Mouse (Mus musculus) mouse embryonic stem cell (cell line): ENCODE data around the gene Cstad.

Experiments used
- in situ Hi-C, 2 experiments: fragments of 300-500 bp; cut with MboI; formaldehyde crosslinking; loops; 1 replicate in 1 of 2; 3 replicates in 1 of 2; pipeline ENCODE4 v1.14.3; 2019 to 2020; ENCODE audit warnings: low sequenced_read_pairs in 2 of 2, low pct_unique_long_range_greater_than_20kb in 1 of 2, mixed read lengths in 1 of 2; ENCODE audit not compliant: unreplicated experiment in 1 of 2

The Cstad gene

GRCm38 (mm10) chr2:30618487-30619248 lies 23.8 kb downstream of the Cstad start:
- in situ Hi-C loops, result no loop called here

GRCm38 (mm10) chr2:30623873-30624272 lies 29.0 kb downstream of the Cstad start:
- in situ Hi-C loops, result loop anchor here in 1 of 2 experiments (10.0 kb wide), 1 partner anchor 131 kb away; no protein-coding TSS in a partner anchor

- in situ Hi-C loops, result loop anchor here in 1 of 2 experiments (10.0 kb wide), 1 partner anchor 129 kb away; no protein-coding TSS in a partner anchor
These were observed 30.5 kb downstream of the Cstad start for GRCm38 (mm10) chr2:30625296-30625826.

- in situ Hi-C loops, result loop anchor here in 1 of 2 experiments (10.0 kb wide), 1 partner anchor 129 kb away; no protein-coding TSS in a partner anchor
These were observed 31.3 kb downstream of the Cstad start for GRCm38 (mm10) chr2:30626058-30626675.

GRCm38 (mm10) chr2:30627338-30627737 lies 32.5 kb downstream of the Cstad start:
- in situ Hi-C loops, result loop anchor here in 1 of 2 experiments (10.0 kb wide), 1 partner anchor 127 kb away; no protein-coding TSS in a partner anchor

GRCm38 (mm10) chr2:30628374-30628773 lies 33.5 kb downstream of the Cstad start:
- in situ Hi-C loops, result loop anchor here in 1 of 2 experiments (10.0 kb wide), 1 partner anchor 126 kb away; no protein-coding TSS in a partner anchor

DNA sequence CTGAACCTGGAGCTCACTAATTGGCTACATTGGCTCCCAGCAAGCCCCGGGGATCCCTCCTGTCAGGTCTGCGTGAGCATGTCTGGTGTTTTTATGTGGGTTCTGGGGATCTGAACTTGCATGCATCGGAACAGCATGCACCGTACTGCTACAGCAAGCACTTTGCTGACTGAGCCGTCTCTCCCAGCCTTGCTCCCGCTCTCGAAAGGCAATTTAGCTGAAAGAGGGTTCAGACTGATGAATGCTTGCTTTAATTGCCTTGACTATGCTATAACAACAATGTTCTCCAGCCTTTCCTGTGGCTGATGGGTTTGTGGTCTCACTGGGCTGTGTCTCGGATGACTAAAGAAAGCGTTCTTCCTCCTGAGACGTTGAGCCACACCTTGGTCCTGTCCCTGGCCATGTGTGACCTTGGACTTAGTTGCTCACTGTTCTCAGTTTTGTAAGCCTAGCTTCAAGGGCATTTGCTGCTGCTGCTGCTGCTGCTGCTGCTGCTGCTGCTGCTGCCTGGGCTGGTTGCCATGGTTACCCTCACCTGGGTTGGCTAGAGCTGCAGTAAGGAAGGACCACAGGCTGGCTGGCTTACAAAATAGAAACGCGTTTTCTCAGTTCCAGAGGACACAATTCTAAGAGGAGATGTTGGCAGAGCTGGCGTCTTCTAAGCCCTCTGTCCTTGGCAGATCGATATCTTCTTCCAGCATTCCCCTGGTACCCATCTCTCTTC lies 34.4 kb downstream of the Cstad start:
- in situ Hi-C loops, result loop anchor here in 1 of 2 experiments (10.0 kb wide), 1 partner anchor 126 kb away; no protein-coding TSS in a partner anchor

DNA sequence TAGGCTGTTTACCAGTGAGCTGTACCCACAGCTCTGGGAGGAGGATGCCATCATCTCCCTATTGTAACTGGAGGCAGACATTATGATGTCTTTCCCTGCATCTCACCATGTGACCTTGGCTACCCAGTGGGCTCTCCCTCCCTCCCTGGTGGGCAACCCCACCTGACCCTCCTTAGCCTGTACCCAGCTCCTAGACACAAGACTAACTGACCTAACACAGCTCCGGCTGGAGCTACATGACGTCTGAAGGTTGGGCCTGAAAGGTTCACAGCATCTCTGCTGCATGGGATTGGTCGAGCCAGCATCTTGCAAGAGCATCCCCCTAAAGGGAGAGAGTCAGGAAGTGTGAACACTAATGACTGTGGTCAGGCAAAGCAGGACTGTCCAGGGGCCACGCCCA lies 35.0 kb downstream of the Cstad start:
- in situ Hi-C loops, result loop anchor here in 1 of 2 experiments (10.0 kb wide), 1 partner anchor 125 kb away; no protein-coding TSS in a partner anchor

DNA sequence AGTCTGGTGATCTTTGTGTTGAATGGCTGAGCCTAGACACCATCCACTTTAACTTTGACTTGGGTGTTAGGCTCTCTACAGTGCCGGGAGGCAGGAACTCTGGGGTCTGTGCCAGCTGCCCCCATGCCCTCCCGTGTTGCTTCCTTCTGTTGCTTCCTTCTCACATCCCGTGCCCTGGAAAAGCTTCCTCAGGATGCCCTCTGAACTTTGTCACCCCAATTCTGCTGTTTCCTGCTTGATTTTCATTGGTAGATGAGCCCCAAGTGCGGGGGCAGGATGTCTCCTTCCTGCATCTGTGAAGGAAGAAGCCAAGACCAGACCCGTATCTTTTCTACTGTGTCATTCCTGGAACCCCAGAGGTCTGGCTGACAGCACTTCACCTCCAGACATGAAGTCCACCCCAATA lies 41.4 kb downstream of the Cstad start:
- in situ Hi-C loops, result no loop called here

DNA sequence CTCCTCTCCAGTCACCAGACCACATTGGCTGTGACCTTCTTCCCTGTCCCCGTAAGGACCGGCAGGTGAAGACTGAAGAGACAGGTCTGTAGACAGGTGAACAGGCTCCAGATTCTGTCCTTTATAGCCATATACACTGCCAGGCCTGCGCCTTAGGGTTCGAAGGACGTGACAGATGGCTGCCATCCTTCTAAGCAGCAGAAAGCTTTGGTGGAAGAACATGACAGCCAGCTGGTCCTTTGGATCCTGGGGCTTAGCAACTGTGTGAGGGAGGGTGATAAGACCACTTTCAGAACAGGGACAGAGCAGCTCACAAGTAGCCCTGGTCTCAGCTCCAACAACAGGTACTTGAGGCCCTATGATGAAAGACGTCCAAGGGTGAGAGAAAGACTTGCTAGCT lies 43.2 kb downstream of the Cstad start:
- in situ Hi-C loops, result no loop called here

GRCm38 (mm10) chr2:30640021-30640481 lies 45.2 kb downstream of the Cstad start:
- in situ Hi-C loops, result no loop called here

DNA sequence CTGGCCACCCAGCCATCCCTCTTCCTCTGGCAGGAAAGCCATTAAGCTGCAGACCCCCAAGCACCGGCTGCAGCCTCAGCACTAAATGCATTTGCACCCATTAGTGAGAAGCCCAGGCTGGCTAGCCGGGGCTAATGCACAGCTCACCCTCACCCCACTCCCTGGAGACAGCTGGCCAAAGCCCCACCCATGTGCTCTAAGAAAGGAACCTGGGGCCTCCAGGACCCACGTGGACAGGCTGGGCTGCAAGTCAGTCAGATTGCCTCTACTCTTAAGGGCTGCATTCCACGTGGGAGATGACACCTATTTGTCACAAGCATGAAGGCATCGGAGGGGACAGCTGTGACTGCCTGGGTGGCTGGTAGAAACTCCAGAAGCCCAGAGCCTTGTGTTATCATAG lies 48.0 kb downstream of the Cstad start:
- in situ Hi-C loops, result no loop called here

DNA sequence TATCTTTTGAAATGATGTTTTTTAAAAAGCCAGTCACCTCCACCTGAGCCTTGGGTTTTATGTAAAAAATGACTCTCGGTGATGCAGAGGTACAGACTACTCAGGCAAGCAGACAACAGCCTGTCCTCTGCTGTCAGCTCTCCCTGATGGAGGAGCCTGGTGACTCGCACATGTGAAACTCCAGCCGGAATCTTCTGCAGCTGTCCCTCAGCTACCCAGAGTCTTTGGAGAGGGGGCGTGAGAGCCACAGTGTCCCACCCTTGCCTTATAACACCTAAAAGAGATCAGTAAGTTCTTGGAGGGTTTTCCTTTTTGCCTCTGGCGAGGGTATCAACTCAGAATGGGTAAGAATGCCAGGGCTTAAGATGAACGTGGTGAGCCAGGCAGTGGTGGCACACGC lies 48.6 kb downstream of the Cstad start:
- in situ Hi-C loops, result no loop called here

DNA sequence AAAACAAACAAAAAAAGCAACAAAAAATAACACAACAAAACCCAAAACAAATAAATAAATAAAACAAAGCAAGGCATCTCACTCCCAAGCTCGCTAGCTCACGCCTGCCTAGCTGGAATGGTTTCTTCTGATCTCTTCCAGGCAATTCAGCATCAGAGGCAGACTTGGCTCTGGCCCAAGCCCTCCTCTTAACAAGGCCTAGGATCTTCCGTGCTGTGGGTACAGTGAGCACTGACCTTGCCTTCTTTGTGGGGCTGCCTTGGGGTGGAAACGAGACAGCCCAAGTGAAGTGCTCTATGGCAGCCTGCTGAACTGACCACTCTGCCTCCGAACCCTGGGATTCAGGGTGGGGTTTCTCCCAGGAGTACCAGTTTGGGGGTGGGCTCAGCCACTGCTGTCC lies 52.0 kb downstream of the Cstad start:
- in situ Hi-C loops, result no loop called here

DNA sequence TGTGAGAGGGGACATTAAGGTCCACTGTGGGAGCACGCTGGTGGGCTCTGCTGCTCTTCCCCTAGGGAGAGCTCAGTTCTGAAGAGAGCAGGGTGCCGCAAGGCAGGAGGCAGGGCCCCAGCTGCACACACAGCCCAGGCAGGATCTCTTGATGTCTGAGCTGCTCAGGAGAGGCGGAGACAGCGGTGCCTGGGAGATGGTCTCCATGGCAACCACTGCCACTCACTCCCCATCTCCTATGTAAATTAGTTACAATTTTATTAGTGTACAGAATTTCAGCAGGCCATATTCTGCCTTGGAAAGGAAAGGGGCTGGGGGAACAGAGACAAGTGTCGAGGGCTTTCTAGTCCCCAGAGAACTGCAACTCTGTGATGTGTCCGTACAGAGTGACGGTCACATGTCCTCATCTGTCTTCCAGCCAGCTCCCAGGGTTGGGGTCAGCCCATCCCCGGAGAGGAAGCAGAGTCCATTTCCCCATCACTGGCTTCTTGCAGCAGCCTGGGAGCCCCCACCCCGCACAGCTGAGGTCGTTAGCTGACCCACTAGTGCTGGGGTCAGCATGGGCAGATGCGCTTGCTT lies 52.6 kb downstream of the Cstad start:
- in situ Hi-C loops, result no loop called here

- in situ Hi-C loops, result no loop called here
These were observed 53.1 kb downstream of the Cstad start for GRCm38 (mm10) chr2:30647882-30648494.

- in situ Hi-C loops, result no loop called here
These were observed 55.4 kb downstream of the Cstad start for GRCm38 (mm10) chr2:30650249-30650648.

DNA sequence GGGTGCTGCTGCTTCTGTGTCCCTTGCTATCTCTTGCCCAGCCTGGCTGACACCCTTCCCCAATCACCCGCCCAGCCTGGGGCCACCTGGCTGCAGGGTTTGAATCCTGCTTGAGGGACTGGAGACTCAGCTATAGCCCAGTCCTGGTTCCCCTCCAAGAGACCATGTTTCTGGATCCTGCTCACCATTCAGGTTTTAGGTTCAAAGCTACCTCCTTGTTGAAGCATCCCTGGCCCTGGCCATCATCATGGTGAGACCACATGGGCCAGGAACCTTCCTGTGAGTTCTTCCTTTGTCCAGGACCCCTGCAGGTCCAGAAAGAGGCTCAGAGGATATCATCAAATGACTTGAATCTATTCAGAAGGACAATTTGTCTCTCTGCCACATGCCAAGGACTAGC lies 57.0 kb downstream of the Cstad start:
- in situ Hi-C loops, result no loop called here
